Mouse (Mus musculus) heart, adult 8-10 months (tissue): ENCODE data around the gene Tmem237. TPM values are rescaled to one million over a fixed set of nuclear protein-coding genes. Genes with fewer than 3 reads are reported as not detected.

ENCODE experiments used
- DNase-seq: peaks from one replicate; pipeline ENCODE4 v3.0.0; 2022; ENCODE audit warnings: low spot score
- total RNA-seq, 4 experiments: library from RNA; stranded (reverse); gene quantifications; 2 replicates each; pipeline ENCODE4 v1.2.4; 2022

Gene Tmem237
- total RNA-seq, 4 experiments from 2014 or later = 2.3 to 4.8 (median 2.4) TPM

- no peak for DNase-seq
Observed at GRCm38 (mm10) chr1:59101020-59101419, 19.2 kb downstream of the Tmem237 start.

DNA sequence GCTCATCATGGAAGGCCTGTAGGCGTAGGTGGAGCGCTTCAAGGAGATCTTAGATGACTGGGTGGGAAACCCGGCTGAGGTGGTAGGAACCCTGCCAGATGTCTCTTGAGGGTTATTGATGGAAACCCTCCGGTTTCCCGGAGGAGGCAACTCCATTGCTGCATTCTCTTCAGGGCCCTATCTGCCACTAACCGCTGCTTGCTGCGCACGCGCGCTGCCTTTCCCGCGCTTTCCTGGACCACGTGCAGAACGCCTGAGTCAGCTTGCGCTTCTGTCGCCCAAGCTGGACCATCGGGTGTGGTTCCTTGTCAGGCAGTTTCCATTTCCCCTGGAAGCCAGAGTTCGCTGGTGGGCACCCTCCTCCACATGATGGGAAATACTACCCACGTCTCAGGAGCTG, 25.5 kb downstream of the Tmem237 start, which contains the start of gene C2cd6:
C2cd6 (minus strand) TSS at position 196 of the 400 bp plus-strand sequence.
- no peak for DNase-seq

- DNase-seq = no peak
Observed at GRCm38 (mm10) chr1:59070867-59071266, 49.3 kb downstream of the Tmem237 start.

DNA sequence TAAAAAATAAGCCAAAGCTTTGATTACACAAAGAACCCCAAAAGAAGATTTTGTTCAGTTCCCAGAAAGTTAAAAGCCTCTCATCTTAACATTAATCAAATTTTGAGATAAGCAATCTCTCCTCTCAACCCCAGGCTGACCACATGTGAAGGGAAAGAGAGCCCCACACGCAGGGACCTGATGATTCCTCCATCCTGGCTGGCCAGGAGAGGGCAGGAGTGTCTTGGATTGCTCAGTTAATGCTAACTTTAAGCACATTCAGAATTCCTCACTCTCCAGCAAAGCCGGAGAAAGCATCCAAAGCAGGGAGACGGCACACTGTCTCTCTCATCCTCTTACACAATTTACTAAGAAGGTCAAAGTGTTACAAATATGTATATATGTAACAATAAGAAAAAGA, 52.2 kb downstream of the Tmem237 start:
- no peak for DNase-seq

GRCm38 (mm10) chr1:59063697-59064096, 56.5 kb downstream of the Tmem237 start:
- DNase-seq = no peak

GRCm38 (mm10) chr1:59056955-59057354, 63.3 kb downstream of the Tmem237 start:
- no peak for DNase-seq

- no peak for DNase-seq
Observed at GRCm38 (mm10) chr1:59051306-59051705, 68.9 kb downstream of the Tmem237 start.

Other genes with a start within 250 kb of the Tmem237 start
- 100 to 1,000 TPM; 204 to 258 (median 233) TPM for gene Trak2, start 147.0 kb downstream of the Tmem237 start, total RNA-seq
- 10 to 100 TPM; 70.3 to 88.6 (median 75.8) TPM for gene Stradb, start 146.9 kb downstream of the Tmem237 start, total RNA-seq
- not detected for gene C2cd6, start 25.5 kb downstream of the Tmem237 start, total RNA-seq
- gene Mpp4, start 43.0 kb upstream of the Tmem237 start, total RNA-seq = under 1 TPM in 1 of 4 experiments, not detected in 3; 0.09 TPM
- 10 to 100 TPM; 10.6 to 10.9 (median 10.7) TPM for gene Als2, start 116.8 kb upstream of the Tmem237 start, total RNA-seq
- not detected for gene Cdk15, start 136.5 kb upstream of the Tmem237 start, total RNA-seq